Mouse (Mus musculus) heart, embryonic 15.5 days (tissue): ENCODE measurements around the gene Cacna1c. TPM values are rescaled to one million over a fixed set of nuclear protein-coding genes. Genes with fewer than 3 reads are reported as not detected.

Source experiments
- ATAC-seq: fragments of 200-750 bp; cut with Nextera tagmentation; replicated peaks from 2 replicates; pipeline ENCODE4 v1.8.0; 2017; ENCODE audit warnings: low read depth, moderate TSS enrichment; ENCODE audit not compliant: insufficient number of reproducible peaks, insufficient read depth, low FRiP score
- H3K27ac ChIP-seq: fragments of 300-500 bp; sonication (generic); 2 replicates; pipeline ENCODE4 v1.5.1; 2015; ENCODE audit warnings: mild to moderate bottlenecking, inconsistent platforms
- H3K27me3 ChIP-seq: fragments of 300-500 bp; sonication (generic); 2 replicates; pipeline ENCODE4 v1.6.1; 2015; ENCODE audit warnings: inconsistent platforms
- H3K36me3 ChIP-seq: fragments of 300-500 bp; sonication (generic); 2 replicates; pipeline ENCODE4 v1.6.1; 2015; ENCODE audit warnings: mild to moderate bottlenecking, inconsistent platforms
- H3K4me1 ChIP-seq: fragments of 300-500 bp; sonication (generic); replicated peaks from 2 replicates; pipeline ENCODE4 v1.6.1; 2015; ENCODE audit warnings: inconsistent platforms
- H3K4me2 ChIP-seq: fragments of 300-500 bp; sonication (generic); 2 replicates; pipeline ENCODE4 v1.6.1; 2015; ENCODE audit warnings: inconsistent platforms, mild to moderate bottlenecking, moderate library complexity
- H3K4me3 ChIP-seq: fragments of 300-500 bp; sonication (generic); 2 replicates; pipeline ENCODE4 v1.5.1; 2015; ENCODE audit warnings: mild to moderate bottlenecking, inconsistent platforms
- H3K9ac ChIP-seq: fragments of 300-500 bp; sonication (generic); 2 replicates; pipeline ENCODE4 v1.6.1; 2015; ENCODE audit warnings: mild to moderate bottlenecking, inconsistent platforms
- H3K9me3 ChIP-seq: fragments of 300-500 bp; sonication (generic); replicated peaks from 2 replicates; pipeline ENCODE4 v1.6.1; 2016; ENCODE audit warnings: inconsistent platforms
- WGBS: fragments of 180-500 bp; shearing (Covaris S2); methylation state at CpG from one replicate; pipeline ENCODE4 v1.1.7; 2015; ENCODE audit warnings: mixed read lengths; 5-methylcytosine and 5-hydroxymethylcytosine counted together
- polyA plus RNA-seq: library from polyadenylated mRNA; unstranded; fragments of >200 nt; fragmentation: Nextera tagmentation; extraction: Ambion mirVana; gene quantifications from 2 replicates; pipeline ENCODE4 v1.2.1, GENCODE M21; 2015

Gene Cacna1c
- polyA plus RNA-seq, 1 experiment from 2014 or later, result 65.3 TPM

DNA sequence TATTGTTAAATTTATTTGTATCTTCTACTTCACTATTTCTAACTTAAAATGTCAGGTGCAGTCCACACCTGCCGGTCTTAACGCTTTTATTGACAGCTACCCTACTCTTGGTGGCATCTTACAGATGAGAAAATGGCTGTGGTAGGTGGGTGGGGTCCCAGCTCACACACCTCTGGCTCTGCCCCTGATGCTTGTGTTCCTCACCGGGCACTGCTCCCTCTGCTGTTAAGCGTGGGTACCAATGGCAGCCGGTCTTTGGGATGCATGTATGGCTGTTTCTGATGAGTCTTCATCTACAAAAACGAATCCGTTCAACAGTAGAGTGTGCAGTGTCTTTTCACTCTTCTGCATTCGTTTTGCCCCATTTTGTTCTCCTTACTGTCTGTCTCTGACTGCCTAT, 9.6 kb downstream of the Cacna1c start:
- H3K27me3 ChIP-seq, result no peaks in the 10 kb centered on the region
- H3K9ac ChIP-seq, result no peak overlapping the region
- H3K36me3 ChIP-seq, result peaks cover 14% of the 10 kb centered on the region; the same call in 1 of the 2 replicates
- no peak overlapping the region for H3K4me2 ChIP-seq
- H3K27ac ChIP-seq, result no peak overlapping the region
- WGBS, result 54% methylated on average over 8 of the region's 8 CpGs
- no peak for ATAC-seq
- no peak overlapping the region for H3K4me3 ChIP-seq
- peaks cover 64% of the 10 kb centered on the region for H3K4me1 ChIP-seq
- H3K9me3 ChIP-seq, result no peaks in the 10 kb centered on the region

- no peak for ATAC-seq
- H3K9ac ChIP-seq, result no peak overlapping the region
- peaks cover 7% of the 10 kb centered on the region; the same call in 1 of the 2 replicates for H3K36me3 ChIP-seq
- H3K27me3 ChIP-seq, result no peaks in the 10 kb centered on the region
- peak overlapping the region; percentile 9; the same call in 1 of the 2 replicates for H3K4me2 ChIP-seq
- H3K27ac ChIP-seq, result peak overlapping the region; percentile 47
- H3K4me1 ChIP-seq, result peaks cover 71% of the 10 kb centered on the region
- H3K9me3 ChIP-seq, result no peaks in the 10 kb centered on the region
- 37% methylated on average over 3 of the region's 3 CpGs for WGBS
- H3K4me3 ChIP-seq, result no peak overlapping the region
These were observed 12.4 kb downstream of the Cacna1c start for GRCm38 (mm10) chr6:119183781-119184180.

GRCm38 (mm10) chr6:119182211-119182610, 14.0 kb downstream of the Cacna1c start:
- Histone ChIP-seq H3K27me3 (no peaks in the 10 kb centered on the region), H3K9ac (peak overlapping the region; percentile 17; the same call in 1 of the 2 replicates), H3K36me3 (0 out of 2 replicates have a peak, but pooled peaks cover 7% of the 10 kb centered on the region), H3K4me1 (peaks cover 73% of the 10 kb centered on the region), H3K9me3 (no peaks in the 10 kb centered on the region), H3K4me2 (no peak overlapping the region), H3K27ac (peak overlapping the region; percentile 47), H3K4me3 (no peak overlapping the region)
- ATAC-seq, result no peak
- 72% methylated on average over 9 of the region's 9 CpGs for WGBS

- ATAC-seq, result no peak
- peaks cover 80% of the 10 kb centered on the region for H3K4me1 ChIP-seq
These were observed 16.0 kb downstream of the Cacna1c start for GRCm38 (mm10) chr6:119180188-119180587.

DNA sequence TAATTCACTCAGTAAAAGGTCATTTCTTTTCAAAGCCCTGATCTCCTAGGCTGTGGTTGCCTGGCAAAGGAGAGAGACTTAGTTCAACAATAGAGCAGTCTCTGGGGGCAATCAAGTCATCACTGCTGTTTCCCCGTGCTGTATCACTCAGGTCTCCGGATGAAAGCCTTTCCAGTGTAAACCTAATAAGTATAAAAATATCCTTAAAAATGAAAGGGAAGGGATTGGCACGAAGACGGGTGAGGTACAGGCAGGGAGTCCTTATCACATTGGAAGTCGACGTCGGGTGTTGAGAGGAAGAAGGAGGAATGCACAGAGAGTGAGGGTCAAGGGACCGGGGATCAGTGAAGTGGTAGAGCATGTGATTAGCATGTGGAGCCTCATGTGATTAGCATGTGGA, 19.1 kb downstream of the Cacna1c start:
- H3K9me3 ChIP-seq, result no peaks in the 10 kb centered on the region
- H3K4me2 ChIP-seq, result peak overlapping the region; percentile 75
- peak overlapping the region; percentile 92 for H3K27ac ChIP-seq
- 0 out of 2 replicates have a peak, but pooled peaks cover 7% of the 10 kb centered on the region for H3K36me3 ChIP-seq
- peaks cover 75% of the 10 kb centered on the region for H3K4me1 ChIP-seq
- 0 out of 2 replicates have a peak overlapping the region, but pooled peaks have one; percentile 27 for H3K9ac ChIP-seq
- peak overlapping the region; percentile 84; the same call in 1 of the 2 replicates for H3K4me3 ChIP-seq
- H3K27me3 ChIP-seq, result no peaks in the 10 kb centered on the region
- ATAC-seq, result no peak
- 14% methylated on average over 8 of the region's 8 CpGs for WGBS

More at GRCm38 (mm10) chr6:119180188-119180587, 16.0 kb downstream of the Cacna1c start:
- Histone ChIP-seq H3K9me3 (no peaks in the 10 kb centered on the region), H3K9ac (no peak overlapping the region), H3K36me3 (0 out of 2 replicates have a peak, but pooled peaks cover 7% of the 10 kb centered on the region), H3K27me3 (no peaks in the 10 kb centered on the region), H3K4me2 (0 out of 2 replicates have a peak overlapping the region, but pooled peaks have one; percentile 3), H3K27ac (peak overlapping the region; percentile 80), H3K4me3 (no peak overlapping the region)
- WGBS, result 47% methylated on average over 2 of the region's 2 CpGs

- WGBS, result 56% methylated on average over 7 of the region's 7 CpGs
- peak overlapping the region; percentile 79 for H3K9ac ChIP-seq
- peaks cover 72% of the 10 kb centered on the region for H3K4me1 ChIP-seq
- H3K36me3 ChIP-seq, result 0 out of 2 replicates have a peak, but pooled peaks cover 7% of the 10 kb centered on the region
- no peaks in the 10 kb centered on the region for H3K27me3 ChIP-seq
- peak overlapping the region; percentile 75 for H3K4me2 ChIP-seq
- H3K9me3 ChIP-seq, result no peaks in the 10 kb centered on the region
- H3K27ac ChIP-seq, result peak overlapping the region; percentile 92; the same call in 1 of the 2 replicates
- H3K4me3 ChIP-seq, result peak overlapping the region; percentile 84
- no peak for ATAC-seq
These were observed 20.1 kb downstream of the Cacna1c start for GRCm38 (mm10) chr6:119176103-119176502.

GRCm38 (mm10) chr6:119175078-119175853, 21.0 kb downstream of the Cacna1c start, which contains the start of gene Dcp1b:
Gene Dcp1b, plus strand, starts transcription at chr6:119175253.
- H3K9ac ChIP-seq, result peak within 1 kb of the TSS; percentile 79
- H3K36me3 ChIP-seq, result 0 out of 2 replicates have a peak, but pooled peaks cover 7% of the 10 kb centered on the region
- peaks cover 68% of the 10 kb centered on the region for H3K4me1 ChIP-seq
- H3K4me2 ChIP-seq, result peak within 1 kb of the TSS; percentile 75
- peak within 1 kb of the TSS; percentile 92 for H3K27ac ChIP-seq
- H3K27me3 ChIP-seq, result no peaks in the 10 kb centered on the region
- WGBS, result under 1% methylated on average over 65 of the region's 65 CpGs
- ATAC-seq, result peak; percentile 89
- no peaks in the 10 kb centered on the region for H3K9me3 ChIP-seq
- peak within 1 kb of the TSS; percentile 84 for H3K4me3 ChIP-seq

GRCm38 (mm10) chr6:119174307-119175074, 21.7 kb downstream of the Cacna1c start:
- 0 out of 2 replicates have a peak, but pooled peaks cover under 1% of the 10 kb centered on the region for H3K36me3 ChIP-seq
- peak overlapping the region; percentile 75 for H3K4me2 ChIP-seq
- no peaks in the 10 kb centered on the region for H3K9me3 ChIP-seq
- ATAC-seq, result no peak
- H3K27ac ChIP-seq, result peak overlapping the region; percentile 92
- no peaks in the 10 kb centered on the region for H3K27me3 ChIP-seq
- WGBS, result 53% methylated on average over 12 of the region's 12 CpGs
- peak overlapping the region; percentile 84 for H3K4me3 ChIP-seq
- peaks cover 60% of the 10 kb centered on the region for H3K4me1 ChIP-seq
- peak overlapping the region; percentile 79; the same call in 1 of the 2 replicates for H3K9ac ChIP-seq

DNA sequence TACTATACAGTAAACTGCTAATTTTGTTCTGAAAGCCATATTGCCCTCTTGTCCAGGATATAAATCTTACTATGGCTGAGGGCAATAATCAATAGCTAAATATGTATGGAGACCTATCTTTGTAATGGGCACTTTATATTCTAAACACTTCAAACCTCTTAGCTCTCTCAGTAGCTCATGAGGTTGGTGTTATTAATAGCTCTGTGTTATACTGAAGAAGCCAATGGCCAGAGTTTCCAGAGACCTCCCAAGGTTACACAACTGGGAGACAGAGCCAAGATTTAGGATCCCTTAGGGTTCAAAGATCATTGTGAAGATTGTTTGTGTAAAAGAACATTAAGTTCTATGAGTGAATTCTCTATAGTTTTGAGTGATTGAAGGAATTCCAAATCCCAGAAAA, 30.5 kb downstream of the Cacna1c start:
- Histone ChIP-seq H3K27me3 (no peaks in the 10 kb centered on the region), H3K4me1 (peaks cover 20% of the 10 kb centered on the region), H3K4me2 (no peak overlapping the region), H3K27ac (peak overlapping the region; percentile 46), H3K36me3 (peaks cover 14% of the 10 kb centered on the region; the same call in 1 of the 2 replicates), H3K4me3 (no peak overlapping the region), H3K9ac (no peak overlapping the region), H3K9me3 (no peaks in the 10 kb centered on the region)
- no peak for ATAC-seq

- WGBS, result 33% methylated on average over 4 of the region's 4 CpGs
- Histone ChIP-seq H3K4me2 (no peak overlapping the region), H3K27me3 (no peaks in the 10 kb centered on the region), H3K9ac (no peak overlapping the region), H3K4me1 (peaks cover 30% of the 10 kb centered on the region), H3K36me3 (peaks cover 7% of the 10 kb centered on the region; the same call in 1 of the 2 replicates), H3K4me3 (no peak overlapping the region), H3K27ac (no peak overlapping the region; the same call in 1 of the 2 replicates), H3K9me3 (no peaks in the 10 kb centered on the region)
- no peak for ATAC-seq
These were observed 51.1 kb downstream of the Cacna1c start for GRCm38 (mm10) chr6:119145109-119145508.

- Histone ChIP-seq H3K4me1 (peaks cover 43% of the 10 kb centered on the region), H3K9ac (no peak overlapping the region), H3K4me3 (0 out of 2 replicates have a peak overlapping the region, but pooled peaks have one; percentile 3), H3K27ac (peak overlapping the region; percentile 87), H3K9me3 (no peaks in the 10 kb centered on the region), H3K36me3 (no peaks in the 10 kb centered on the region), H3K27me3 (no peaks in the 10 kb centered on the region), H3K4me2 (peak overlapping the region; percentile 53)
- WGBS, result 9% methylated on average over 7 of the region's 7 CpGs
- peak; percentile 93 for ATAC-seq
These were observed 56.7 kb downstream of the Cacna1c start for GRCm38 (mm10) chr6:119139561-119139960.
